Mouse (Mus musculus) heart, adult 8-10 months (tissue): ENCODE results near the gene Tns3. TPM values are rescaled to one million over a fixed set of nuclear protein-coding genes. Genes with fewer than 3 reads are reported as not detected.

Experiments
- DNase-seq: peaks from one replicate; pipeline ENCODE4 v3.0.0; 2022; ENCODE audit warnings: low spot score
- total RNA-seq, 4 experiments: library from RNA; stranded (reverse); gene quantifications; 2 replicates each; pipeline ENCODE4 v1.2.4; 2022

Tns3 gene
- total RNA-seq, 4 experiments from 2014 or later, result 22.9 to 25.7 (median 23.7) TPM

DNA sequence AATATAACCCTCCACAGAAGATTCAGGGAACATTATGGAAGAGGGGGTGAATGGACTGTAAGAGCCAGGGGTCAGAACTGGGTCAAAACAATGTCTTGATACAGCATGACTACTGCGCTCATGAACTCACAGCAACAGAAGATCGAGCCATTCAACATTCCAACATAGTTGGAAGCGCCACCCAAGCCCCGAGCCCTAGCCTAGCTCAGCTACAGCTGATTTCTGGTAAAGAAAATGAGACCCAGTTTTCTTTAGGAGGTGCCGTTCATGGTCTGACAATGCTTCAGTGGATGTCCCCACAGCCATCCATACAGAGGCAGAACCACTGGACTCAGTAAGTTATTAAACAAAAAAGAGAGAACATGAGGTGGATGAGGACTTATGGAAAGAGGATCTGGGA lies 224.1 kb downstream of the Tns3 start:
- no peak for DNase-seq

DNA sequence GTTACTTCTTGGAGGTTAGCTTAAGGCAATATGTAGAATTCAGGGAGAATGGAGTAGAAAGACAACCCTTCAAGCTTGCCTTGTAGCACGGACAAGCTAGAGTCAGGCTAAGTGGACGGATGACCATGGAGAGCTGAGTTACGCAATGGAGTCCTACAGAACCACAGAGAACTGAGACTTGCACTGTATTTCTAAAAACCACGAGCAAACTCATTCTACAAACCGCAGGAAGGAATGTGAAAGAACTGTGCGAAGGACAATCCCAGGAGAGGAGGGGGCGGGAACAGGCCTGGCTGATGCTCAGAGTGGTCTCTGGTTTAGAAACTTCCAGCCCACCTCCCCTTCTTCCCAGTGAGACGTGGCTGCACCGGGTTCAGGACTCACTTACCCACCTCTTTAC lies 225.3 kb downstream of the Tns3 start:
- no peak for DNase-seq

DNA sequence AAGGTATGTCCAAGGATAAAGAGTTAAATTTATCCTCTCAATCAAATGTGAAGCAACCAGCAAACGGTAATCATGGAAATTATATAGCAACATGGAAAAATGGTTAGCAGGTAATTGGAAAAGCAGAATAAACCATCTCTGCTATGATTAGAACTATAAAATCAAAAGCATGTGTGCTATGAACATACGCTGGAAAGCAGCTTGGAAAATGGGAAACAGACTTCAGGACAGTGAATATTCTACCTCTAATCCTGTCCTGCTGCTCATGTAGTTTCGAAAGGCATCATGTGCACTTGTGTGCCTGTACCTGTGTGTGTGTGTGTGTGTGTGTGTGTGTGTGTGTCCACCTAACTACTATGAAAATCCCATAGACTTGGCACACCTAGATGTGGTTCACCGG lies 226.1 kb downstream of the Tns3 start:
- DNase-seq, result no peak

DNA sequence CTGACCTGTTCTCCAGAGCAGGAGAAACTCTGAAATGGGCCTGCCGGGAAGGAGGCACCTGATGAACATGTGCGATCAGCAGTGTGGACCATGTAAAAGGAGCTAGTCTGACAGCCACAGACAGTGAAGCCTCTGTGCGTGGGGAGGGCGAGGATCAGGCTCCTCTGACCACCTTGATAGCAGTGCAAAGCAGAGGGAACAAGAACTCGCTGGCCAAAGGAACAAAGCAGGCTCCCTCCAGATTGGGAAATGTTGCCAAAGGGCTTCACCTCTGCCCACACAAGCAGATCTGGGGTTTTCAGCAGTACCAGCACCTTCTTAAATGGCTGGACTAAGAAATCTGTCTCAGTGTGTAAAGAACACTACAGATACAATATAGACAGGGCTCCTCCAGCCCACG lies 229.2 kb downstream of the Tns3 start:
- no peak for DNase-seq

DNA sequence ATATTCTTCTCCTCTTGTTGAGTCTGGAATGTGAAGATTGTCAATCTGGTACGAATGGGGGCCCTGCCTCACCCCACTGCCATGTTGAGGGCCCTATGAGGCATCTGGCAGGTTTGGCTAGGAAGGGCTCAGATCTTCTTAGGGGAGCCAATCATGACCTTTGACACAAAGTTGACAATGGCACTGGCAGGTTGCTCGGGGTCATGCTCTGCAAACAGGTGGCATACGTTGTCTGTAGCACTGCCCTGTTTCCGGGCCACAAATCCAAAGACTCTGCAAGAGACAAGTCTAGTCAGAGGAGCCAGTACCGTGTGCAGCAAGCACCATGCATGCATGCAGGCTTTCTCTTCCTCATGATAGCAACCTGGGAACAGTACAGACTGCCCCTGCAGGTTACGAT lies 230.0 kb downstream of the Tns3 start:
- DNase-seq, result no peak

DNA sequence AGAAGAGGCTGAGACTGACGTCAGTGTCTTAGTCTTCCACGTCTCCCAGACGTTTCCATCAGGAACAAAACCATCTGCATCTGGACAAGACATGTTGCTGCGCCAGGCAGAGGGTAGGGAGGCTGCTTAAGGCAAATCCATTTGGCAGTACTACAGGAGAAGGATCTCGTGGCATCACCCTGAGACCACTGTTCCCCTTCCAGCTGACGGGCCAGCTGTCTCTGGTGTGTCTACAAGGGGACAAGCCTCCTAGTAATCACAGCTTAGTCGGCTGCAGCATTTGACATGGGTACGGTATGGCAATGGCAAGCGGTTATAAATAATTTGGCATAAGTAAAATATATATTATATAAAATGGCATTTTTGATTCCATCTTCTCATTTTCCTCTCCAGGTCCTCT lies 230.9 kb downstream of the Tns3 start:
- DNase-seq, result no peak

DNA sequence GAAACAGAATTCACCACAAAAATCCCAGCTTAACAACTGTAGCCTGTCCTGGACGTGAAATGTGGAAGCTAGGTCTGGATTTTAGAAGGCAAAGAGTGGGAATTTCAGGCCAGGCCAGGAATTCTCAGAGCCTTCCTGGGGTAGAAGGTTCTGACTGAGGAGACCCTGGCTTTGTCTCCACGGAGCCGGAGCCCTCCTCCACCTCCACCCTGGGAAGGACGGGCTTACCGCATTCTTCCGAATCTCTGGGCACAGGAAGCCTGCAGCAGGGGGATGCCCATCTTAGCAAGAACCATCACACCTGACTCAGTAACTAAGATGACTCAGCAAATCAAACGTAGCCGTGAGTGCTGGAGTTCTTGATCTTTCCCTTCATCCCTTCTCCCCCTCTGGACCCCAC lies 231.4 kb downstream of the Tns3 start:
- DNase-seq, result no peak

DNA sequence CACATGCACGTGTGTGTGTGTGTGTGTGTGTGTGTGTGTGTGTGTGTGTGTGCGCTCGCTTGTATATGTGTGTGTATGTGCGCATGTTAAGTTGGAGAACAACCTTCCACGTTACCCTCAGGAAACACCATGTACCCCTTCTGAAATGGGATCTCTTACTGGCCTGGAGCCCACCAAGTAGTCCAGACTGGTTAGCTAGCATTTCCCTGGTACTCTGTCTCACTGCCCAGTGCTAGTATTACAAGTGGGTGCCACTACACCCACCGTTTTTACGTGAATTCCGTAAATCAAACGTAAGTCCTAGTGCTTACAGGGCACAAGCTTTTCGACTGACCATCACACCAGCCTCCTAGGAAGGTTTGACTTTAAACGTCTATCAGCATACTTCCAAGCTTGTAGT lies 236.7 kb downstream of the Tns3 start:
- DNase-seq, result no peak

DNA sequence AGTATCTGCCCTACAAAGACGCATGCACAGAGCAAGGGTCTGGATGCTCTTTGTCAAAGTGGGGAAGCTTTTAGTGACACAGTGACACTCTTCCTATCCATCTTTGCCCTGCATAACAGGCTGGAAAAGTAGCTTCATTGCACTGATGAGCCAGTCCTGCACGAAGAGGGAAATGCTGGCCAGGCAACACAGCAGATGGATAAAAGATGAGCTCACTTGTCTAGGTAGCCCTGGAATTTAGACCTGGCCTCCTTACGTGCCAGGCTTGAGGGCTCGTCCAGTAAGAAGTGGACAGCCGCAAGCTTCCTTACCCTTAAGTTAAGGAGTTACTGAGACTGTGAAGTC lies 239.1 kb downstream of the Tns3 start:
- no peak for DNase-seq

DNA sequence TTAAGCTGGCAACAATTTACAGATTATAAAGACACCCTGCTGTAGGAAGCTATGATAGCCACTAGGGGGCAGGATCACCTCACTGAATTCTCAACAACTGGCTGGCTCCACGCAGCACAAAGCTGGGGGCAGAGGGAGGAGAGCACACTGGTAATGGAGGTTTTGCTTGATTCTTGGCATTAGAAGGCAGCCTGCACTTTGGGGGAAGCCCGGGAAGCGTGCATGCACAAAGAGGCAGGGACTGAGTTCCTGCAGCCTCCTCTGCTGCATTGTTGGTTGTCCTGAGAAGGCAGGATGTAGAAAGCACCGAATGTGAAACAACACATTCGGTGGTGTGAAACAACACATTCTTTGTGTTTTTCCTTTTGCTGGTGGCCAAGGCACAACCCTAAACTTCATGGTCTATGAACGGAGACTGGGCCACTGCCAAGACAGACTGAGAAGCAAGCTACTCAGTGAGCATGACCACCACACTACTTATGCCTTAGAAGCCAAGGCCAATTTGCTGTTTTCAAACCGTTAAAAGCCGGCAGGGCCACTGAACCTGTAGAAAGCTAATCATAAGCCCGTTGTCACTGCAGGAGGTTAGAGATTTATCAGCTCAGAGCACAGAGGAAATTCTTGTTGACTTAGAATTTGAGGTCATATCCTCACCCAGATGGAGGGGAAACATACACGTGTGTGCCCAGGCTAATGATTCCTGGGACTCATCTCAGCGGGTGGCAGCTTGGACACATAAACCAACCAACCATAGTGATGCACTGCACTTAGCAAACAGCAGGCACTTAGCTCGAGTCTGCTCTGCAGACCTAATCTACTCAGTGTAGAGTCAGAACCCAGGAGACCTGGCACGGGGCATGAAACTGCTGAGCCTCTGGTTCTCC lies 239.8 kb downstream of the Tns3 start:
- DNase-seq, result peak; percentile 75

DNA sequence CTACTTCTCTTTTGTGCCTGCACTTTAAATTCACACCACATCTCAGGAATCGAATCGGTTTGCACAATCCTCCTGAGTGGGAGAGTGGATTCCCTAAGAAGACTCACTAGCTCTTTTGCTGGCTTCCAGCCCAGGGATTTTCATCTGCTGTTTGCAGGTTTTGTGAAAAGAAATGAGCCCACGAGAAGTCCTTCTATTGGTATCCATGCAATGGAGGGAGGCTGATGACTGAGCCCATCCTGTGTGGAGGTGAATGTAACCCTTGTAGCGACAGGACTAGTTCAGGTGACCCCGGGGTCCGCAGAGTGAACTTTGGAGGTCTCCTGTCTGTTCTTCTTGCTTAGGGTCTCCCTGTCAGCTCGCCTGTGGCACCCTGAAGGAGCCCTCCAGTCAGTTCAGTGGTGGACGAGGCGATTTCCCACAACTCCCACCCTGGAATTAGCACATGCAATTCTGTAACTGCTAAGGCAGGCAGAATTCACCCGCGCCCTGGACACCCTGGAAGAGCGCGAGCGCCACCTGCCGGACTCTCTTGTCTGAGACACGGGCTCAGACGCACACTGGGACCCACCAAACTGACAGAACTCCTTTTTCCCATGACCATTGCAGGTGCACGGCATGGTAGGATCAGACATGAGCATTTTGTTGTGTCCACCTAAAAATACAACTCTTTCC lies 259.0 kb downstream of the Tns3 start:
- peak; percentile 37 for DNase-seq

DNA sequence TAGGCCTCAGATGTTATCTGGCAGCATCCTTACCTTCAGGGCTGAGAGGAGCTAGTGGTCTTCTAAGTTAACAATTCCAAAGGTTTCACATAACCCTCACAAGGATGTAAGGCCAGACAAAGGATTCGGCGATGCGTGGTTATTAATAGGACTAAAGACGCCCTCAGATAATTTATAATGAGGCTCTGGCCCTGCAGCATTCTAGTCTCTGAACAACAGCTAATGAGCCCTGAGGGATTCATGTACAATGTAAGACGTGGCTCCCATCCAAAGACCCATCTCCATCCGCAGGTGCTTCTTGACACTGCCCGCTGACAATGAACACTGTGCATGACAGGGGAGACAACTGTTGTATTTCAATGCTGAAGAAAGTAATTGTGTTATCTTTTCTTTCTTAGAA lies 263.0 kb downstream of the Tns3 start:
- DNase-seq, result no peak

DNA sequence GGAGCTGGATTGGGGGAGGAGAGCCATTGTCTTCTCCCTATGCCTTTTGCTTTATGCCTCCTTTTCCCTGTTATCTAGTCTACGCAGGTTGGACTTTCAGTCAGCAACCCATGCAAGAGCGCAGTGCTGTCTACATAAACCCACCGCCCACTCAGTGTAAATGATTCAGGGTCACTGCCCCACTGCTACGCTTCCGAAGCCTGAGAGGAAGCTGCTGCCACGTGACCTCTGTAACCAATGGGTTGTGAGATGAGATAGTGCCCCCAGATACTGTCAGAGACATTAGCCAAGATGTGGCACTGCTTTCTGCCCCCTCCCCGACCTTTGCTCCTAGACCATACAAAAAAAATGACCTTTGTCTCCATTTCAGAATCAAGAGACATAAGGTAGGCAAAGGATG lies 268.0 kb downstream of the Tns3 start:
- no peak for DNase-seq

DNA sequence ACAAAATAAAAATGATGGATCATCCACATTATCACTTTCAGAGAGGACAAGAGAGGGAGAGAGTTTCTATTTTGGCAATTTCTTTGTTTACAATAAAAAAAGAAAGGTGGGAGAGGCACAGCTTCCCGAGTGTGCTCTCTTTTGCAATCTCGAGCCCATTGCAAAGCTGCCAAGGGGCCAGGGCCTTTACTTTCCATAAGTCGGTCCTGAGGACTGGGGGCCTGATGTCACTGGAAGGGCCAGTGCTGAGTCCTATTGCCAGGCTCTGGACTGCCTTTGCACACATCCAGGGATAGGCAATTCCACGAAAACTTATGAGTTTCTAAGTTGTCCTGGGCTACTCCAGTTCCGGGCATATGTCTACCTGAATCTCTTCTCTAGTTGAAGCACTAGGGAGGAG lies 272.8 kb downstream of the Tns3 start:
- DNase-seq, result no peak

DNA sequence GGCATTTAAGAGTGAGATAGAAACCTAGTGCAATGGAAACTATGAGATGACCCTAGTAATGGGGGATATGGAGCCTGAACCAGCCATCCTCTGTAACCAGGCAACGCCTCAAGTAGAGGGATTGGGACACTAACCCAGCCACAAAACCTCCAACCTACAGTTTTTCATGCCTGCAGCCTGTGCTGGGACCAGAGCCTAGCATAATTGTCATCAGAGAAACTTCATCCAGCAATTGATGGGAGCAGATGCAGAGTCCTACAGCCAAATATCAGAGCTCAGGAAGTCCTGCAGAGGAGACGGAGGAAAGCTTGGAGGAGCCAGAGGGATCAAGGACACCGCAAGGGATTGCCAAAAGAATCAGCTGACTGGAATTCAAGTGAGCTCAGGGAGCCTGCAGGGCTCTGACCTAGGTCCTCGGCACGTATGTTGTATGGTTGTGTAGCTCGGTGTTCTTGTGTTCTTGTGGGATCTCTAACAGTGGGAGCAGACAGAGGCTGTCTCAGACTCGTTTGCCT lies 278.4 kb downstream of the Tns3 start:
- DNase-seq, result peak; percentile 37
